Mouse (Mus musculus): Measurements from ENCODE around the gene Krtap5-4. TPM values are rescaled to one million over a fixed set of nuclear protein-coding genes. Genes with fewer than 3 reads are reported as not detected.
"Not testable (repeated sequence)": the region's sequence is repeated elsewhere in the genome, so short reads cannot be mapped to it uniquely, and the experiment has no call there.

Krtap5-4 gene
- polyA plus RNA-seq (2016; fragmentation: Nextera tagmentation; extraction: Ambion mirVana), result not detected in 2 replicates

- no peaks in the 10 kb centered on the region for H3K9me3 ChIP-seq
- no peak within 1 kb of the TSS for H3K4me2 ChIP-seq
- H3K4me3 ChIP-seq (replicated peaks), result no peak within 1 kb of the TSS
- no peak for ATAC-seq (ENCODE audit: low FRiP score)
- H3K27ac ChIP-seq, result no peak within 1 kb of the TSS
- H3K27me3 ChIP-seq, result peaks cover 22% of the 10 kb centered on the region; the same call in 1 of the 2 replicates
- 62% methylated on average over 3 of the region's 3 CpGs for WGBS
- no peaks in the 10 kb centered on the region for H3K4me1 ChIP-seq
- H3K36me3 ChIP-seq (replicated peaks), result no peaks in the 10 kb centered on the region
- no peak within 1 kb of the TSS for H3K9ac ChIP-seq
Measured at GRCm38 (mm10) chr7:142303249-142303648, at the start of gene Krtap5-4. TSS of gene Krtap5-4 (plus strand) at chr7:142303549.

- no peaks in the 10 kb centered on the region for H3K9me3 ChIP-seq
- H3K27me3 ChIP-seq, result no peaks in the 10 kb centered on the region
- H3K27ac ChIP-seq, result no peak overlapping the region
- H3K9ac ChIP-seq, result no peak overlapping the region
- no peaks in the 10 kb centered on the region for H3K4me1 ChIP-seq
- no peak overlapping the region for H3K4me2 ChIP-seq
- ATAC-seq (ENCODE audit: low FRiP score), result no peak
- 1% methylated on average over 2 of the region's 2 CpGs for WGBS
- no peaks in the 10 kb centered on the region for H3K36me3 ChIP-seq (replicated peaks)
- no peak overlapping the region for H3K4me3 ChIP-seq (replicated peaks)
Measured at GRCm38 (mm10) chr7:142255517-142255916, 47.8 kb upstream of the Krtap5-4 start.

- not testable (repeated sequence) for H3K9ac ChIP-seq; ATAC-seq (ENCODE audit: low FRiP score); H3K9me3 ChIP-seq; H3K4me2 ChIP-seq; H3K27me3 ChIP-seq; H3K36me3 ChIP-seq (replicated peaks); H3K27ac ChIP-seq; H3K4me3 ChIP-seq (replicated peaks); H3K4me1 ChIP-seq
- WGBS, result 74% methylated on average over 1 of the region's 1 CpGs
Measured at GRCm38 (mm10) chr7:142258254-142258653, 45.1 kb upstream of the Krtap5-4 start, which contains the start of gene Gm2431. TSS of gene Gm2431 (minus strand) at chr7:142258354.

- H3K9ac ChIP-seq, result not testable (repeated sequence)
Measured at GRCm38 (mm10) chr7:142274263-142274662, 29.1 kb upstream of the Krtap5-4 start, which contains the start of gene Gm4559. TSS of gene Gm4559 (minus strand) at chr7:142274363.

GRCm38 (mm10) chr7:142278183-142278582 lies 25.2 kb upstream of the Krtap5-4 start:
- not testable (repeated sequence) for H3K27ac ChIP-seq; H3K9ac ChIP-seq; H3K4me3 ChIP-seq (replicated peaks); H3K4me2 ChIP-seq; ATAC-seq (ENCODE audit: low FRiP score); H3K36me3 ChIP-seq (replicated peaks); H3K9me3 ChIP-seq; H3K4me1 ChIP-seq
- WGBS, result 0% methylated on average over 3 of the region's 3 CpGs
- peaks cover 23% of the 10 kb centered on the region for H3K27me3 ChIP-seq

More at GRCm38 (mm10) chr7:142274263-142274662, 29.1 kb upstream of the Krtap5-4 start, which contains the start of gene Gm4559:
- not testable (repeated sequence) for H3K4me3 ChIP-seq (replicated peaks); H3K9me3 ChIP-seq; ATAC-seq (ENCODE audit: low FRiP score); H3K27me3 ChIP-seq; H3K4me1 ChIP-seq; H3K27ac ChIP-seq; H3K4me2 ChIP-seq; H3K36me3 ChIP-seq (replicated peaks)

- H3K4me3 ChIP-seq (replicated peaks), result not testable (repeated sequence)
- WGBS, result 84% methylated on average over 1 of the region's 1 CpGs
Measured at GRCm38 (mm10) chr7:142279291-142279690, 24.1 kb upstream of the Krtap5-4 start.

GRCm38 (mm10) chr7:142282847-142283246 lies 20.5 kb upstream of the Krtap5-4 start:
- not testable (repeated sequence) for H3K9me3 ChIP-seq; ATAC-seq (ENCODE audit: low FRiP score); H3K4me2 ChIP-seq; H3K4me3 ChIP-seq (replicated peaks); H3K36me3 ChIP-seq (replicated peaks); H3K9ac ChIP-seq; H3K27ac ChIP-seq
- Histone ChIP-seq H3K4me1 (peaks cover 11% of the 10 kb centered on the region), H3K27me3 (peaks cover 31% of the 10 kb centered on the region)
- 17% methylated on average over 2 of the region's 2 CpGs for WGBS

More at GRCm38 (mm10) chr7:142279291-142279690, 24.1 kb upstream of the Krtap5-4 start:
- not testable (repeated sequence) for H3K4me2 ChIP-seq; H3K9me3 ChIP-seq; ATAC-seq (ENCODE audit: low FRiP score); H3K36me3 ChIP-seq (replicated peaks); H3K4me1 ChIP-seq; H3K9ac ChIP-seq; H3K27ac ChIP-seq
- peaks cover 24% of the 10 kb centered on the region for H3K27me3 ChIP-seq

- Histone ChIP-seq H3K4me1 (peaks cover 11% of the 10 kb centered on the region), H3K27ac (peak overlapping the region; percentile 82), H3K36me3 (replicated peaks) (no peaks in the 10 kb centered on the region), H3K4me2 (peak overlapping the region; percentile 83), H3K27me3 (peaks cover 31% of the 10 kb centered on the region), H3K9me3 (no peaks in the 10 kb centered on the region), H3K4me3 (replicated peaks) (peak overlapping the region; percentile 51), H3K9ac (peak overlapping the region; percentile 57)
- under 1% methylated on average over 38 of the region's 38 CpGs for WGBS
- ATAC-seq (ENCODE audit: low FRiP score), result peak; percentile 80
Measured at GRCm38 (mm10) chr7:142284023-142284591, 19.2 kb upstream of the Krtap5-4 start.

GRCm38 (mm10) chr7:142284615-142285080 lies 18.7 kb upstream of the Krtap5-4 start:
- no peaks in the 10 kb centered on the region for H3K36me3 ChIP-seq (replicated peaks)
- peak overlapping the region; percentile 57 for H3K9ac ChIP-seq
- peaks cover 29% of the 10 kb centered on the region for H3K27me3 ChIP-seq
- peak overlapping the region; percentile 83 for H3K4me2 ChIP-seq
- peak overlapping the region; percentile 51 for H3K4me3 ChIP-seq (replicated peaks)
- ATAC-seq (ENCODE audit: low FRiP score), result peak; percentile 82
- no peaks in the 10 kb centered on the region for H3K9me3 ChIP-seq
- WGBS, result under 1% methylated on average over 19 of the region's 19 CpGs
- H3K27ac ChIP-seq, result peak overlapping the region; percentile 82
- H3K4me1 ChIP-seq, result peaks cover 11% of the 10 kb centered on the region

- H3K9me3 ChIP-seq, result no peaks in the 10 kb centered on the region
- H3K27ac ChIP-seq, result peak overlapping the region; percentile 25; the same call in 1 of the 2 replicates
- no peaks in the 10 kb centered on the region for H3K36me3 ChIP-seq (replicated peaks)
- peak; percentile 71 for ATAC-seq (ENCODE audit: low FRiP score)
- H3K27me3 ChIP-seq, result peaks cover 23% of the 10 kb centered on the region
- H3K9ac ChIP-seq, result peak overlapping the region; percentile 3; the same call in 1 of the 2 replicates
- peak overlapping the region; percentile 83 for H3K4me2 ChIP-seq
- H3K4me3 ChIP-seq (replicated peaks), result peak overlapping the region; percentile 51
- 21% methylated on average over 23 of the region's 23 CpGs for WGBS
- peaks cover 11% of the 10 kb centered on the region for H3K4me1 ChIP-seq
Measured at GRCm38 (mm10) chr7:142285130-142285835, 18.1 kb upstream of the Krtap5-4 start.

- peaks cover 22% of the 10 kb centered on the region for H3K27me3 ChIP-seq
- not testable (repeated sequence) for H3K4me3 ChIP-seq (replicated peaks); H3K9me3 ChIP-seq; H3K36me3 ChIP-seq (replicated peaks); ATAC-seq (ENCODE audit: low FRiP score); H3K27ac ChIP-seq; H3K4me2 ChIP-seq; H3K9ac ChIP-seq
- peaks cover 11% of the 10 kb centered on the region for H3K4me1 ChIP-seq
- WGBS, result 79% methylated on average over 9 of the region's 9 CpGs
Measured at GRCm38 (mm10) chr7:142285910-142286612, 17.3 kb upstream of the Krtap5-4 start.

GRCm38 (mm10) chr7:142293851-142294250 lies 9.5 kb upstream of the Krtap5-4 start:
- WGBS, result 2% methylated on average over 2 of the region's 2 CpGs
- not testable (repeated sequence) for H3K4me3 ChIP-seq (replicated peaks); H3K27me3 ChIP-seq; H3K4me2 ChIP-seq; ATAC-seq (ENCODE audit: low FRiP score); H3K9ac ChIP-seq; H3K4me1 ChIP-seq; H3K27ac ChIP-seq; H3K36me3 ChIP-seq (replicated peaks); H3K9me3 ChIP-seq
